Mouse (Mus musculus) stomach, embryonic 15.5 days (tissue): ENCODE measurements at regions not wholly inside any gene's neighbourhood (a gene's known extent, or its start where the extent isn't known, plus 50 kb on each side); places are given as distances from the start of the nearest gene placed in this dataset.

Experiments used
- ATAC-seq: fragments of 200-750 bp; cut with Nextera tagmentation; 2 replicates; pipeline ENCODE4 v1.8.0; 2017; ENCODE audit warnings: low read depth, moderate number of reproducible peaks, moderate TSS enrichment; ENCODE audit not compliant: insufficient read depth, low FRiP score
- H3K27ac ChIP-seq: fragments of 300-500 bp; sonication (generic); 2 replicates; pipeline ENCODE4 v1.5.1; 2015; ENCODE audit warnings: mild to moderate bottlenecking, inconsistent platforms
- H3K27me3 ChIP-seq: fragments of 300-500 bp; sonication (generic); replicated peaks from 2 replicates; pipeline ENCODE4 v1.6.1; 2015; ENCODE audit warnings: inconsistent platforms
- H3K36me3 ChIP-seq: fragments of 300-500 bp; sonication (generic); 2 replicates; pipeline ENCODE4 v1.6.1; 2015; ENCODE audit warnings: inconsistent platforms
- H3K4me1 ChIP-seq: fragments of 300-500 bp; sonication (generic); 2 replicates; pipeline ENCODE4 v1.6.1; 2015; ENCODE audit warnings: inconsistent platforms
- H3K4me2 ChIP-seq: fragments of 300-500 bp; sonication (generic); 2 replicates; pipeline ENCODE4 v1.6.1; 2015; ENCODE audit warnings: mild to moderate bottlenecking, inconsistent platforms
- H3K4me3 ChIP-seq: fragments of 300-500 bp; sonication (generic); replicated peaks from 2 replicates; pipeline ENCODE4 v1.5.1; 2015; ENCODE audit warnings: inconsistent platforms
- H3K9ac ChIP-seq: fragments of 300-500 bp; sonication (generic); 2 replicates; pipeline ENCODE4 v1.6.1; 2015; ENCODE audit warnings: inconsistent platforms
- H3K9me3 ChIP-seq: fragments of 300-500 bp; sonication (generic); 2 replicates; pipeline ENCODE4 v1.6.1; 2016; ENCODE audit warnings: inconsistent platforms
- WGBS: fragments of 180-500 bp; shearing (Covaris S2); methylation state at CpG from one replicate; pipeline ENCODE4 v1.1.7; 2015; 5-methylcytosine and 5-hydroxymethylcytosine counted together

GRCm38 (mm10) chr13:84663967-84664366 is 441.9 kb downstream of the Tmem161b start:
- Histone ChIP-seq H3K9me3 (no peaks in the 10 kb centered on the region), H3K4me1 (no peaks in the 10 kb centered on the region), H3K27ac (no peak overlapping the region), H3K4me2 (no peak overlapping the region), H3K9ac (no peak overlapping the region), H3K36me3 (no peaks in the 10 kb centered on the region), H3K4me3 (no peak overlapping the region), H3K27me3 (no peaks in the 10 kb centered on the region)
- 79% methylated on average over 2 of the region's 2 CpGs for WGBS
- no peak for ATAC-seq

DNA sequence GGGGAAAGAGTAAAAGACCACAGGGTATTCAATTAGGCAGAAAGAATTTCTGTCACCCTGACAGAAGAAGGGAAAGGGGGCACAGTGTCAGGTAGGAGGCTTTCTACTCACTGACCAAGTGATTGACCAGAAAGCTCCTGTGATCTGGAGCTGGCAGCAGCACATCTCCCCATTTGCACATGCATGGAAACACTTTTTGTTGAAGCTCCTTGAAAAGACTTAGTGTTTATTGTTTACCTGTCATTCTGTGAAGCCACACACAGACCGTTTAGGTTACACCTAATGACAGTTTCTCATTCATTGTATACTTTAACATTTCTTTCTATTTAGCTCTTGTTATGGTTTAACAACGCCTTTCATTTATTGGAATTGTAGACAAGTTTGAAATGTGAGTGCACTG is 458.9 kb downstream of the Tmem161b start:
- Histone ChIP-seq H3K9ac (no peak overlapping the region), H3K36me3 (no peaks in the 10 kb centered on the region), H3K27ac (no peak overlapping the region), H3K4me3 (no peak overlapping the region), H3K27me3 (no peaks in the 10 kb centered on the region), H3K4me1 (no peaks in the 10 kb centered on the region), H3K9me3 (no peaks in the 10 kb centered on the region), H3K4me2 (no peak overlapping the region)
- 37% methylated on average over 2 of the region's 2 CpGs for WGBS
- ATAC-seq, result no peak

- H3K4me2 ChIP-seq, result no peak overlapping the region
- H3K27ac ChIP-seq, result no peak overlapping the region
- no peak overlapping the region for H3K4me3 ChIP-seq
- no peaks in the 10 kb centered on the region for H3K27me3 ChIP-seq
- no peaks in the 10 kb centered on the region for H3K36me3 ChIP-seq
- no peak overlapping the region for H3K9ac ChIP-seq
- no peak for ATAC-seq
- H3K9me3 ChIP-seq, result no peaks in the 10 kb centered on the region
- no peaks in the 10 kb centered on the region for H3K4me1 ChIP-seq
- WGBS, result 42% methylated on average over 2 of the region's 2 CpGs
Observed at GRCm38 (mm10) chr13:84685930-84686329, 463.8 kb downstream of the Tmem161b start.

DNA sequence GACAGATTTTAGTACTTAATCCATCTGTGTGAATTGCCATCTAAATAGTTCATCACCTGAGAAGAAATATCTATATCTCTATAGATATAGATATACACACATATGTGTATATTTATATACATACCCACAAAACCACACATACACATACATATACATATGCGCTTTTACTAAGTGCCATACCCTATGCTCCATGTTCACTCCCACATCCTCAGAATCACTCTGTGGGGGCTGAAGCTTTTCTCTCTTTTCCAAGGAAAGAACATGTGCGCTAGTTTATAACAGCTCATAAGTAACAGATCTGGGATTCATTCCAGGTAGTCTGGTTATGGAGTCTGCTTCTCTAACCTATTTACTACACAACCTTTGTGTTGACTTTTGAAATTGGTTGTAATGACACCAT is 471.4 kb downstream of the Tmem161b start:
- H3K4me2 ChIP-seq, result no peak overlapping the region
- H3K9me3 ChIP-seq, result no peaks in the 10 kb centered on the region
- H3K4me1 ChIP-seq, result no peaks in the 10 kb centered on the region
- 83% methylated on average over 2 of the region's 2 CpGs for WGBS
- no peak overlapping the region for H3K27ac ChIP-seq
- no peaks in the 10 kb centered on the region for H3K36me3 ChIP-seq
- no peak for ATAC-seq
- H3K27me3 ChIP-seq, result no peaks in the 10 kb centered on the region
- no peak overlapping the region for H3K4me3 ChIP-seq
- H3K9ac ChIP-seq, result no peak overlapping the region

GRCm38 (mm10) chr13:84698472-84699080 is 476.5 kb downstream of the Tmem161b start:
- H3K4me2 ChIP-seq, result no peak overlapping the region
- no peak overlapping the region for H3K4me3 ChIP-seq
- H3K27me3 ChIP-seq, result no peaks in the 10 kb centered on the region
- no peaks in the 10 kb centered on the region for H3K36me3 ChIP-seq
- WGBS, result 46% methylated on average over 3 of the region's 3 CpGs
- no peaks in the 10 kb centered on the region for H3K4me1 ChIP-seq
- no peak for ATAC-seq
- H3K9ac ChIP-seq, result no peak overlapping the region
- no peak overlapping the region for H3K27ac ChIP-seq
- H3K9me3 ChIP-seq, result no peaks in the 10 kb centered on the region

DNA sequence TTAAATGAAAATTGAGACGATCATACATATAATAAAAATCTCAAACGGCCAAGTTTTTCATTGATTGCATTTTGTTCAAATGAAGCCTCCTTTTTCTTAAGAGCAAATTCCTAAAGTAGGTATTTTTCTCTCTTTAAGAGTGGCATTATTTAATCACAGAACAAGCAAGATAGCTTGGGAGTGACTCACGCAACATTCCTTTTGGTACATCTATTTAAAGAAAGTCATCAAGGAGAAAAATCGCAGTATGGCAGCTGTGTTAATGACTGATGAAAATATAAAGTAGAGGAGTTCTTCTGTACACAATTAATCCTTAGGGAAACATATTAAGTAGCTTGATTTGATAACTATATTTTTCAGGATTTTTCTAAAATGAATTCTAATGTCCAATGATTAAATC is 448.0 kb upstream of the Ccnh start:
- no peaks in the 10 kb centered on the region for H3K9me3 ChIP-seq
- H3K9ac ChIP-seq, result no peak overlapping the region
- ATAC-seq, result no peak
- no peak overlapping the region for H3K4me2 ChIP-seq
- no peaks in the 10 kb centered on the region for H3K4me1 ChIP-seq
- H3K27ac ChIP-seq, result no peak overlapping the region
- no peaks in the 10 kb centered on the region for H3K36me3 ChIP-seq
- H3K4me3 ChIP-seq, result no peak overlapping the region
- no peaks in the 10 kb centered on the region for H3K27me3 ChIP-seq
- WGBS, result 76% methylated on average over 4 of the region's 4 CpGs

GRCm38 (mm10) chr13:84748331-84748730 is 440.9 kb upstream of the Ccnh start:
- Histone ChIP-seq H3K4me3 (no peak overlapping the region), H3K9me3 (no peaks in the 10 kb centered on the region), H3K9ac (no peak overlapping the region), H3K27me3 (no peaks in the 10 kb centered on the region), H3K4me2 (no peak overlapping the region), H3K27ac (no peak overlapping the region), H3K36me3 (no peaks in the 10 kb centered on the region), H3K4me1 (no peaks in the 10 kb centered on the region)
- ATAC-seq, result no peak
- WGBS, result 66% methylated on average over 2 of the region's 2 CpGs

GRCm38 (mm10) chr13:84749214-84749613 is 440.0 kb upstream of the Ccnh start:
- H3K9ac ChIP-seq, result no peak overlapping the region
- ATAC-seq, result no peak
- 87% methylated on average over 1 of the region's 1 CpGs for WGBS
- no peaks in the 10 kb centered on the region for H3K27me3 ChIP-seq
- H3K36me3 ChIP-seq, result no peaks in the 10 kb centered on the region
- H3K9me3 ChIP-seq, result no peaks in the 10 kb centered on the region
- no peak overlapping the region for H3K4me3 ChIP-seq
- no peaks in the 10 kb centered on the region for H3K4me1 ChIP-seq
- H3K4me2 ChIP-seq, result no peak overlapping the region
- H3K27ac ChIP-seq, result no peak overlapping the region

GRCm38 (mm10) chr13:84750136-84750535 is 439.1 kb upstream of the Ccnh start:
- Histone ChIP-seq H3K27me3 (no peaks in the 10 kb centered on the region), H3K27ac (no peak overlapping the region), H3K4me1 (no peaks in the 10 kb centered on the region), H3K9ac (no peak overlapping the region), H3K4me3 (no peak overlapping the region), H3K9me3 (no peaks in the 10 kb centered on the region), H3K36me3 (no peaks in the 10 kb centered on the region), H3K4me2 (no peak overlapping the region)
- no peak for ATAC-seq
- WGBS, result 81% methylated on average over 2 of the region's 2 CpGs

GRCm38 (mm10) chr13:84751576-84752490 is 437.4 kb upstream of the Ccnh start:
- WGBS, result 71% methylated on average over 2 of the region's 2 CpGs
- Histone ChIP-seq H3K27me3 (no peaks in the 10 kb centered on the region), H3K36me3 (no peaks in the 10 kb centered on the region), H3K4me3 (no peak overlapping the region), H3K27ac (no peak overlapping the region), H3K9me3 (no peaks in the 10 kb centered on the region), H3K4me2 (no peak overlapping the region), H3K4me1 (no peaks in the 10 kb centered on the region), H3K9ac (no peak overlapping the region)
- ATAC-seq, result no peak

DNA sequence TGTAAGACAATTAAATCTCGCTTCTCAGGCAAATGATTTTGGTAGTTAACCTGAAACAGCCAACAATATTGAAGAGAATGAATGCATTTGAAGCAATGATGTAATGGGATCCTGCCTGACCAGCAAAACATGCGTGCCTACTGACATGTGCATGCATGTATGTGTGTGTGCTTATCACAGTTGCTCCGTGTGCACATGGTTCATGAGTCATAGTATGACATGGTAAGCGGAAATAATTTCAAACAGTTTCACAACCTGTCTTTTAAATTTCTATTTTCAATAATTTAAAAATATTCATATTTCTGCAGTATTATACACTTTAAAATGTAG is 436.8 kb upstream of the Ccnh start:
- WGBS, result 75% methylated on average over 4 of the region's 4 CpGs
- no peak for ATAC-seq
- no peaks in the 10 kb centered on the region for H3K9me3 ChIP-seq

DNA sequence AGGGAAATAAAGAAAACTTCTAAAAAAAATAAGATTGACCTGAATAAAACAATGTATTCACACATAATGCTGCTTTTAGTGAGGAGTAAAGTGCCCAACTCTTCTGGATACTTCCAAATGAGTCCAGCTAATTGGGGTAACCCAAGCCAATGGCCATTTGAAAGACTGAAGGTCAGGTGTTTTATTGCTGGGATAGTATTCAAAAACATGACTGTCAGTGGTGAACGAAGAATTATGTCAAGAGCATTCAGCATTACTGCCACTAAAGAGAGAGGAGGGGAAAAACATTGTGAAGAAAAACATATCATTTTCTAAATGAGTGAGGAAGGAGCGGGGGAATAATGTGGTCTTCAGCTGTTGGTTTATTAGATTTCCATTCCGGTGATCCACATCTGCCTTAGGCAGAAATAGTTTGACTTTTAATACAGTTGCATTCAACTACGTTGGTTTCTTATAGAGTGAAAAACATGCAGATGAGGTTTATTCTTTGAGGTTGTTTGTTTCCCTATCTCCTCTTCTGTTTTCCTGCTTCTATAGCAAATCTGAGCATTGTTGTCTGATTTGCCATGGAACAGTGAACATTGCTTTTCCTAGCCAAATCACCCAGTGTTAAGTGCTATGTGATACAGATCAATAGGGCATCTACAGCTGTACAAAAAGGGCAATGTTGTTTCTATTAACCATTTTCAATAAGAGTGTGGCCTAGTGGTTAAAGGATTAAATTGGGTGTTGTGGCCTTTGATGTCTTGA is 435.3 kb upstream of the Ccnh start:
- WGBS, result 81% methylated on average over 4 of the region's 4 CpGs
- no peak for ATAC-seq
- Histone ChIP-seq H3K9me3 (no peaks in the 10 kb centered on the region), H3K9ac (no peak overlapping the region), H3K4me3 (no peak overlapping the region), H3K4me1 (no peaks in the 10 kb centered on the region), H3K27me3 (no peaks in the 10 kb centered on the region), H3K36me3 (no peaks in the 10 kb centered on the region), H3K4me2 (no peak overlapping the region), H3K27ac (no peak overlapping the region)

More for the DNA sequence above, 436.8 kb upstream of the Ccnh start:
- H3K4me3 ChIP-seq, result no peak overlapping the region
- no peaks in the 10 kb centered on the region for H3K27me3 ChIP-seq
- no peak overlapping the region for H3K4me2 ChIP-seq
- H3K4me1 ChIP-seq, result no peaks in the 10 kb centered on the region
- H3K9ac ChIP-seq, result no peak overlapping the region
- H3K27ac ChIP-seq, result no peak overlapping the region
- no peaks in the 10 kb centered on the region for H3K36me3 ChIP-seq
